Mouse (Mus musculus) lung, embryonic 15.5 days (tissue): ENCODE data around the gene Ly75. TPM values are rescaled to one million over a fixed set of nuclear protein-coding genes. Genes with fewer than 3 reads are reported as not detected.

Experiments used
- ATAC-seq: fragments of 200-750 bp; cut with Nextera tagmentation; 2 replicates; pipeline ENCODE4 v1.8.0; 2017; ENCODE audit warnings: moderate number of reproducible peaks, borderline replicate concordance; ENCODE audit not compliant: low FRiP score, low TSS enrichment; ENCODE audit errors: extremely low read depth
- H3K27ac ChIP-seq: fragments of 300-500 bp; sonication (generic); 2 replicates; pipeline ENCODE4 v1.5.1; 2015; ENCODE audit warnings: moderate library complexity, mild to moderate bottlenecking, inconsistent platforms
- H3K27me3 ChIP-seq: fragments of 300-500 bp; sonication (generic); 2 replicates; pipeline ENCODE4 v1.6.1; 2015; ENCODE audit warnings: inconsistent platforms
- H3K36me3 ChIP-seq: fragments of 300-500 bp; sonication (generic); 2 replicates; pipeline ENCODE4 v1.6.1; 2015; ENCODE audit warnings: inconsistent platforms
- H3K4me1 ChIP-seq: fragments of 300-500 bp; sonication (generic); 2 replicates; pipeline ENCODE4 v1.6.1; 2015; ENCODE audit warnings: inconsistent platforms
- H3K4me2 ChIP-seq: fragments of 300-500 bp; sonication (generic); 2 replicates; pipeline ENCODE4 v1.6.1; 2015; ENCODE audit warnings: inconsistent platforms, mild to moderate bottlenecking, moderate library complexity
- H3K4me3 ChIP-seq: fragments of 300-500 bp; sonication (generic); 2 replicates; pipeline ENCODE4 v1.5.1; 2015; ENCODE audit warnings: mild to moderate bottlenecking, inconsistent platforms
- H3K9ac ChIP-seq: fragments of 300-500 bp; sonication (generic); 2 replicates; pipeline ENCODE4 v1.6.1; 2015; ENCODE audit warnings: inconsistent platforms
- H3K9me3 ChIP-seq: fragments of 300-500 bp; sonication (generic); 2 replicates; pipeline ENCODE4 v1.6.1; 2016; ENCODE audit warnings: inconsistent platforms
- WGBS: fragments of 180-500 bp; shearing (Covaris S2); methylation state at CpG from one replicate; pipeline ENCODE4 v1.1.7; 2015; 5-methylcytosine and 5-hydroxymethylcytosine counted together
- polyA plus RNA-seq: library from polyadenylated mRNA; unstranded; fragments of >200 nt; fragmentation: Nextera tagmentation; extraction: Ambion mirVana; gene quantifications from 2 replicates; pipeline ENCODE4 v1.2.1, GENCODE M21; 2015

The Ly75 gene
- polyA plus RNA-seq, 1 experiment from 2014 or later: 3.5 TPM

- Histone ChIP-seq H3K9ac (no peak overlapping the region), H3K27ac (no peak overlapping the region), H3K9me3 (no peaks in the 10 kb centered on the region), H3K4me1 (0 out of 2 replicates have a peak, but pooled peaks cover 3% of the 10 kb centered on the region), H3K4me3 (no peak overlapping the region), H3K27me3 (no peaks in the 10 kb centered on the region), H3K4me2 (no peak overlapping the region), H3K36me3 (no peaks in the 10 kb centered on the region)
- WGBS: 81% methylated on average over 4 of the region's 4 CpGs
- ATAC-seq: no peak
These were observed 13.6 kb downstream of the Ly75 start for GRCm38 (mm10) chr2:60369454-60369853.

- no peak overlapping the region for H3K4me3 ChIP-seq
- no peak overlapping the region for H3K9ac ChIP-seq
- H3K36me3 ChIP-seq: no peaks in the 10 kb centered on the region
- H3K4me1 ChIP-seq: 0 out of 2 replicates have a peak, but pooled peaks cover 3% of the 10 kb centered on the region
- no peaks in the 10 kb centered on the region for H3K9me3 ChIP-seq
- ATAC-seq: no peak
- no peak overlapping the region for H3K27ac ChIP-seq
- 84% methylated on average over 7 of the region's 7 CpGs for WGBS
- no peak overlapping the region for H3K4me2 ChIP-seq
- H3K27me3 ChIP-seq: no peaks in the 10 kb centered on the region
These were observed 15.2 kb downstream of the Ly75 start for GRCm38 (mm10) chr2:60367871-60368270.

- H3K27me3 ChIP-seq: no peaks in the 10 kb centered on the region
- WGBS: 89% methylated on average over 2 of the region's 2 CpGs
- no peaks in the 10 kb centered on the region for H3K36me3 ChIP-seq
- ATAC-seq: no peak
- H3K9me3 ChIP-seq: no peaks in the 10 kb centered on the region
- no peak overlapping the region for H3K27ac ChIP-seq
- no peak overlapping the region for H3K4me2 ChIP-seq
- H3K9ac ChIP-seq: no peak overlapping the region
- 0 out of 2 replicates have a peak, but pooled peaks cover 3% of the 10 kb centered on the region for H3K4me1 ChIP-seq
- H3K4me3 ChIP-seq: no peak overlapping the region
These were observed 15.9 kb downstream of the Ly75 start for GRCm38 (mm10) chr2:60367204-60367603.

- Histone ChIP-seq H3K27me3 (no peaks in the 10 kb centered on the region), H3K4me3 (no peak overlapping the region), H3K27ac (no peak overlapping the region), H3K9me3 (no peaks in the 10 kb centered on the region), H3K9ac (no peak overlapping the region), H3K4me1 (0 out of 2 replicates have a peak, but pooled peaks cover 3% of the 10 kb centered on the region), H3K4me2 (no peak overlapping the region), H3K36me3 (no peaks in the 10 kb centered on the region)
- 63% methylated on average over 5 of the region's 5 CpGs for WGBS
- no peak for ATAC-seq
These were observed 17.1 kb downstream of the Ly75 start for GRCm38 (mm10) chr2:60365820-60366610.

- Histone ChIP-seq H3K36me3 (no peaks in the 10 kb centered on the region), H3K27ac (no peak overlapping the region), H3K4me3 (no peak overlapping the region), H3K9ac (no peak overlapping the region), H3K4me2 (no peak overlapping the region), H3K9me3 (no peaks in the 10 kb centered on the region), H3K4me1 (0 out of 2 replicates have a peak, but pooled peaks cover 3% of the 10 kb centered on the region), H3K27me3 (no peaks in the 10 kb centered on the region)
- 74% methylated on average over 7 of the region's 7 CpGs for WGBS
- no peak for ATAC-seq
These were observed 17.8 kb downstream of the Ly75 start for GRCm38 (mm10) chr2:60365138-60365775.

GRCm38 (mm10) chr2:60362146-60362545 is 21.0 kb downstream of the Ly75 start:
- WGBS: 81% methylated on average over 6 of the region's 6 CpGs
- no peaks in the 10 kb centered on the region for H3K36me3 ChIP-seq
- H3K4me2 ChIP-seq: no peak overlapping the region
- 0 out of 2 replicates have a peak, but pooled peaks cover 3% of the 10 kb centered on the region for H3K4me1 ChIP-seq
- H3K9ac ChIP-seq: no peak overlapping the region
- no peak overlapping the region for H3K27ac ChIP-seq
- H3K9me3 ChIP-seq: no peaks in the 10 kb centered on the region
- no peak for ATAC-seq
- H3K4me3 ChIP-seq: no peak overlapping the region
- H3K27me3 ChIP-seq: no peaks in the 10 kb centered on the region

GRCm38 (mm10) chr2:60359796-60360195 is 23.3 kb downstream of the Ly75 start:
- WGBS: 96% methylated on average over 3 of the region's 3 CpGs
- Histone ChIP-seq H3K27ac (no peak overlapping the region), H3K36me3 (no peaks in the 10 kb centered on the region)

GRCm38 (mm10) chr2:60355388-60355683 is 27.8 kb downstream of the Ly75 start:
- ATAC-seq: no peak
- Histone ChIP-seq H3K9ac (no peak overlapping the region), H3K9me3 (no peaks in the 10 kb centered on the region), H3K36me3 (no peaks in the 10 kb centered on the region), H3K4me3 (peak overlapping the region; percentile 21), H3K27me3 (no peaks in the 10 kb centered on the region), H3K4me2 (peak overlapping the region; percentile 49), H3K4me1 (peaks cover 12% of the 10 kb centered on the region; the same call in 1 of the 2 replicates), H3K27ac (no peak overlapping the region)
- 27% methylated on average over 3 of the region's 3 CpGs for WGBS

More at GRCm38 (mm10) chr2:60359796-60360195, 23.3 kb downstream of the Ly75 start:
- Histone ChIP-seq H3K9me3 (no peaks in the 10 kb centered on the region), H3K9ac (no peak overlapping the region), H3K27me3 (no peaks in the 10 kb centered on the region), H3K4me3 (no peak overlapping the region), H3K4me2 (no peak overlapping the region), H3K4me1 (peaks cover 9% of the 10 kb centered on the region; the same call in 1 of the 2 replicates)
- ATAC-seq: no peak

- H3K9me3 ChIP-seq: no peaks in the 10 kb centered on the region
- no peak overlapping the region for H3K9ac ChIP-seq
- H3K27me3 ChIP-seq: no peaks in the 10 kb centered on the region
- 52% methylated on average over 18 of the region's 18 CpGs for WGBS
- H3K36me3 ChIP-seq: no peaks in the 10 kb centered on the region
- H3K4me3 ChIP-seq: peak overlapping the region; percentile 21
- no peak overlapping the region for H3K27ac ChIP-seq
- peak; percentile 73; the same call in 1 of the 2 replicates for ATAC-seq
- H3K4me1 ChIP-seq: peaks cover 12% of the 10 kb centered on the region; the same call in 1 of the 2 replicates
- peak overlapping the region; percentile 49 for H3K4me2 ChIP-seq
These were observed 28.3 kb downstream of the Ly75 start for GRCm38 (mm10) chr2:60354541-60355387.

- Histone ChIP-seq H3K9me3 (no peaks in the 10 kb centered on the region), H3K9ac (no peak overlapping the region), H3K36me3 (no peaks in the 10 kb centered on the region), H3K4me2 (no peak overlapping the region), H3K4me3 (no peak overlapping the region), H3K27ac (no peak overlapping the region), H3K27me3 (no peaks in the 10 kb centered on the region), H3K4me1 (peaks cover 12% of the 10 kb centered on the region; the same call in 1 of the 2 replicates)
- WGBS: 75% methylated on average over 5 of the region's 5 CpGs
- ATAC-seq: no peak
These were observed 30.8 kb downstream of the Ly75 start for GRCm38 (mm10) chr2:60352296-60352695.

- 64% methylated on average over 8 of the region's 8 CpGs for WGBS
These were observed 31.3 kb downstream of the Ly75 start for GRCm38 (mm10) chr2:60351781-60352180.

More at GRCm38 (mm10) chr2:60351781-60352180, 31.3 kb downstream of the Ly75 start:
- Histone ChIP-seq H3K9ac (no peak overlapping the region), H3K9me3 (no peaks in the 10 kb centered on the region), H3K27ac (no peak overlapping the region), H3K4me1 (peaks cover 12% of the 10 kb centered on the region; the same call in 1 of the 2 replicates), H3K4me3 (no peak overlapping the region), H3K27me3 (no peaks in the 10 kb centered on the region), H3K36me3 (no peaks in the 10 kb centered on the region), H3K4me2 (no peak overlapping the region)
- ATAC-seq: no peak
